Mouse (Mus musculus) brain, embryonic 14.5 days (tissue): ENCODE results near the gene Cxcr5. TPM values are rescaled to one million over a fixed set of nuclear protein-coding genes. Genes with fewer than 3 reads are reported as not detected.

ENCODE experiments used
- DNase-seq: peaks from one replicate; pipeline ENCODE4 v3.0.0-alpha.2; 2011; ENCODE audit warnings: low read depth
- CTCF ChIP-seq: fragments of 200-500 bp; IDR thresholded peaks from 2 replicates; pipeline ENCODE4 v1.5.1; 2012; ENCODE audit warnings: inconsistent platforms, mild to moderate bottlenecking, moderate library complexity, borderline replicate concordance; ENCODE audit not compliant: insufficient read depth, insufficient read length; ENCODE audit errors: extremely low read depth
- POLR2A ChIP-seq: fragments of 200-500 bp; IDR thresholded peaks from 2 replicates; pipeline ENCODE4 v1.6.1; 2012; ENCODE audit warnings: mild to moderate bottlenecking, inconsistent platforms, borderline replicate concordance; ENCODE audit not compliant: poor library complexity, insufficient read depth, insufficient read length, severe bottlenecking; ENCODE audit errors: extremely low read depth
- polyA plus RNA-seq: library from polyadenylated mRNA; depleted of rRNA; stranded (reverse); fragments of >200 nt; gene quantifications from 2 replicates; pipeline ENCODE4 v1.2.3, GENCODE M21; 2012; rRNA removed

The Cxcr5 gene
- polyA plus RNA-seq, 1 experiment, result 0.04 TPM

DNA sequence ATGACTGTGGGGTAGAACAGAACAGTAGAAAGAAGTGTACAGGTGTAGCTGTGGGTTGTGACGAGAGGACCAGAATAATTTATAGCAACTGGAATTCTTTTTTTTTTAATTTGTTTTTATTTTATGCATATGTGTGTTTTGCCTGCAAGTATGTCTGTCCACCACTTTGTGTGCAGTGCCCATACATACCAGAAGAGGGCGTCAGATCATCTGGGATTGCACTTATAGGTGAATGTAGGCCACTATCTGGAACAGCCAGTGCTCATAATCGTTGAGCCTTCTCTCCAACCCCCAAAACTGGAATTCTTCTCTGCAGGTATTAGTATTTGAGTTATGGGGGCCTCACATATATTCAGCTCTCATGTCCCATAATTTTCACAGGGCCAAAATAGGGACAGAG lies 88.5 kb downstream of the Cxcr5 start:
- no peak for DNase-seq
- TF ChIP-seq CTCF, result peak; percentile 17; the same call in 1 of the 2 replicates
- TF ChIP-seq POLR2A, result no peak

DNA sequence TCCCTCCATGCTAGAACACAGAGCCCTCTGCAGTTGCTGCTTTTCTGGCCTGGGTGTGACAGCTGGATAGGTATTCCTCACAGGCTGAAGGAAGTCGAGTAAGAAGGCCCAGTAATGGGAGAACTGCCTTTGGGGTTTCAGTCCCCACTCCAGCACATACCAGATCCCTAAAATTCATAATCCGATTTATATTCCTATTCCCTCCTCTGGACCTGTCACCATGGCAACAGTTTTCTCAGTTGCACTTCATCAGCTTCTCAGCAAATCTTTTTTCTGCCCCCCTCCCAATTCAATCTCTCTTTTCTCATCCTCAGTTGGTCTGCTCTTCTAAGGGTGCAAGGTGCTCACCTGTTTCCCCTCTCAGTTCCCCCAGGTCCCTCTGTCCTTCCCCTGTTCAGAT lies 92.9 kb downstream of the Cxcr5 start:
- DNase-seq, result peak; percentile 47
- TF ChIP-seq CTCF (no peak), POLR2A (no peak)

DNA sequence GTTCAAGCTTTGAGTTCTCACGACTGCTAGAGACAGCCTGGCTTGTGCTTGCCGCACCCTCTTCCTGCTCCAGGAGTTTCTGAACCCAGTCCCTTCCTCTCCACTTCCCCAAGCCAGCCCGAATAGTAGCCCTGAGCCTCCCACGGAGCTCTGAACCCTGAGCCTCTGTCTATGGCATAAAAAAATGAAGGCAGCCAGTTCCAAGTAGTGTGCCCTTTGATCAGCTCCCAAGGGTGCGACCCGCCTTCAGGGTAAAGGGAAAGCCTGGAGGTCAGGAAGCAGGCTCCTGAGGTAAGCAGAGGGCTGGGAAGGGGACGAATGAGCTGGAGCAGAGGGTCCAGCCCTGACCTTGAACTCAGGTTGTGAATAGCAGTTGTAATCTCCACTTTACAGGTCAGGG lies 93.5 kb downstream of the Cxcr5 start:
- TF ChIP-seq CTCF, result no peak
- TF ChIP-seq POLR2A, result no peak
- DNase-seq, result no peak

DNA sequence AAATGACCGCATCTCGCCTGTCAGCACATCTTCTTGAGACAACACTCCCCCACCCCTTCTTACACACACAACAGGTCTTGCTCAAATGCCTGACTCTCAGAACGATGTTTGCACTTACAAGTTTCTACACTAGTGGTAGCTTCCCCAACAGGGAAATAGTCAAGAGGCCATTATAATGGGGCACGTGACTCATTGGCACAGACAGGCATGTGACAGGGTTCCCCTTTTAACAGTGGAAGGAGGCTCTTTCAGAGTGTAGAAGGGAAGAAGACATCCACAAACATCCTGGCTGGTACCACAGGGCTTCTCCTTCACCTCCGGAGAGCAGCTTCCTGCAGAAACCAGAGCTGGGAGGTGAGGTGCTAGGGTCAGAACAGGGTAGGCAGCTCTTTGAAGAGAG lies 99.7 kb downstream of the Cxcr5 start:
- DNase-seq, result no peak
- TF ChIP-seq POLR2A, result no peak
- TF ChIP-seq CTCF, result no peak

Other genes starting within 250 kb of the Cxcr5 start
- 58.5 and 62.1 TPM in 2 replicates for gene C2cd2l, start 241.6 kb downstream of the Cxcr5 start, polyA plus RNA-seq
- 47.2 and 54.4 TPM in 2 replicates for gene Dpagt1, start 235.9 kb downstream of the Cxcr5 start, polyA plus RNA-seq
- gene H2afx, start 227.2 kb downstream of the Cxcr5 start, polyA plus RNA-seq, result 223 and 342 TPM in 2 replicates
- 40.9 and 48.9 TPM in 2 replicates for gene Hmbs, start 217.6 kb downstream of the Cxcr5 start, polyA plus RNA-seq
- gene Vps11, start 200.2 kb downstream of the Cxcr5 start, polyA plus RNA-seq, result 33.7 and 40.9 TPM in 2 replicates
- gene Hyou1, start 182.4 kb downstream of the Cxcr5 start, polyA plus RNA-seq, result 50.3 and 57.4 TPM in 2 replicates
- 51.8 and 57.7 TPM in 2 replicates for gene Slc37a4, start 165.0 kb downstream of the Cxcr5 start, polyA plus RNA-seq
- gene Rps25, start 154.7 kb downstream of the Cxcr5 start, polyA plus RNA-seq, result 566 and 626 TPM in 2 replicates
- gene Trappc4, start 154.3 kb downstream of the Cxcr5 start, polyA plus RNA-seq, result 169 and 195 TPM in 2 replicates
- gene Ccdc84, start 143.3 kb downstream of the Cxcr5 start, polyA plus RNA-seq, result 47.1 and 59.9 TPM in 2 replicates
- gene Foxr1, start 120.7 kb downstream of the Cxcr5 start, polyA plus RNA-seq, result not detected in 2 replicates
- gene Upk2, start 106.9 kb downstream of the Cxcr5 start, polyA plus RNA-seq, result 0.08 TPM in 1 of 2 replicates, not detected in the other
- gene Bcl9l, start 79.1 kb downstream of the Cxcr5 start, polyA plus RNA-seq, result 14.4 and 35.5 TPM in 2 replicates
- 40.8 and 68.4 TPM in 2 replicates for gene Ddx6, start 43.0 kb upstream of the Cxcr5 start, polyA plus RNA-seq
- gene Treh, start 111.4 kb upstream of the Cxcr5 start, polyA plus RNA-seq, result not detected in 2 replicates
- 151 and 169 TPM in 2 replicates for gene Phldb1, start 173.3 kb upstream of the Cxcr5 start, polyA plus RNA-seq
- 57.1 and 76.9 TPM in 2 replicates for gene Arcn1, start 206.0 kb upstream of the Cxcr5 start, polyA plus RNA-seq
- 132 and 147 TPM in 2 replicates for gene Ift46, start 206.0 kb upstream of the Cxcr5 start, polyA plus RNA-seq
- gene Tmem25, start 237.4 kb upstream of the Cxcr5 start, polyA plus RNA-seq, result 19.6 and 28.1 TPM in 2 replicates
- 1.1 and 1.2 TPM in 2 replicates for gene Ttc36, start 241.2 kb upstream of the Cxcr5 start, polyA plus RNA-seq